Mouse (Mus musculus) ovary, adult 18-20 months (tissue): Measurements from ENCODE around the gene 5830473C10Rik.
"Not testable (repeated sequence)": the region's sequence is repeated elsewhere in the genome, so short reads cannot be mapped to it uniquely, and the experiment has no call there.

Experiments used
- DNase-seq: peaks from one replicate; pipeline ENCODE4 v3.0.0; 2022; ENCODE audit warnings: low spot score, mixed read lengths

5830473C10Rik gene

GRCm38 (mm10) chr5:90594945-90595344 is 34.0 kb downstream of the 5830473C10Rik start:
- DNase-seq = no peak

- DNase-seq = no peak
These were observed 35.2 kb downstream of the 5830473C10Rik start for GRCm38 (mm10) chr5:90596155-90596554.

DNA sequence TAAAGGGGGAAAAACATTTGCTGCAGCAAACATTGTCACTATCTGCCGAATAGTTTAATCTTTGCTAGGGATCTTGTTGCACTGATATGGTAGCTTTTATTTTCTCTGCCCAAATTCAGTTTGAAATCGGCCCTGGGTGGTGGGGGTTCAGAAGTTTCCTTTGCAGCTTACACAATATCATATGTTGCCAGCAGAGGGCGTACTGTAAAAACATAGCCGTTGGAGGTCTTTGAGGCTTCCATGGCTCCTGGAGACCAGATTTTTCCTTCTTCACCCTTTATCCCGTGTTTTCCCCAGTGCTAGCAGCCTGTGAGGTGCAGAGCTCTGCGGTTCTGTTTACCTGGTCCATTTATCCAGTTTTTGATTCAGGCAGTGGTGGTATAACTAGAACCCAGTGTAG is 40.6 kb downstream of the 5830473C10Rik start:
- no peak for DNase-seq

GRCm38 (mm10) chr5:90603407-90603923 is 42.6 kb downstream of the 5830473C10Rik start:
- DNase-seq = no peak

DNA sequence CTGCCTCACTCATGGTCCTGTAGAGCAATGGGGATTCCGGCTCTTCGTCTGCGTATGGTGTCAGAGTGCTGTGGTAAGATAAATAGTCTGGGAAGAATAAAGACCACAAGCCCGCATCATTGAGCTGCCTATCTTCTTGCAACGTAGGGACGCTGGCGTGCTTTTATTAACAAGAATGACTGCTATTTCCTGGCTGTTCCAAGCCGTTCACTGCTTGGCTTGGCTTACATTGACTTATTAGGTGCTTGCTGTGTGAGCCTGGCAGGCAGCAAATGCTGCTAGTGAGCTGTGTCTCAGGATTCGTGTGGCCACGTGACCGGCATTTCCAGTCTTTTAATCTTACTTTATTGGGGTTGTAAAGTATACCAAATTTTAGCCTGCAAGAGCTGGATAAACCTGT is 48.0 kb downstream of the 5830473C10Rik start:
- DNase-seq = no peak

GRCm38 (mm10) chr5:90611388-90611787 is 50.5 kb downstream of the 5830473C10Rik start:
- no peak for DNase-seq

DNA sequence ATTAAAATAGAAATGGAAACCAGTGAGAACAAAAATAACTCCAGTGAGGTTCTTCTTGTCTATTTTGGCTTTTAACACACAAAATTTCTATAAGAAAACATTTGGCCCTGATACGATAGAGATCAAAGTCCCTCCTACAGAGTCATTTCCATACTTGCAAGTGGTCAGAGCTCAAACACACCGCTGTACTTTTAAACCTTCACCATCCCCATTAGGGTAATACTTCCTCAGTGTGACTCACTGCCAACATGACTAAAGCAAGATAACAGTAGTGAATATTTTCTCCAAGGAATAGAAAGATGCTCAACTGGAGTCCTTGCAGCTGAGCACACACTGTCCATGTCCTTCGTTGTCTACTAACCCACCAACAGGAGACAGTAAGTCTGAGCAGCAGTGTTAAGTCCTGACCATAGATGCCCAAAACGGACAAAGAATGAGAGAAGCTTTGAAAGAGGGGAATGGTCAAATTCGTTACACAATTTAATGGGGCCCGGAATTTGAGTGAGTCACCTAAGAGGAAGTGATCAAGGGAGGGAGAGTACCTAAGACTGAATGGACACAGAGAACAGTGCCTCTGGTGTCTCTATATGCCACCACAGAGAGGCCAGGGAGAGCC is 51.2 kb downstream of the 5830473C10Rik start:
- DNase-seq = no peak

GRCm38 (mm10) chr5:90612751-90613150 is 51.8 kb downstream of the 5830473C10Rik start:
- not testable (repeated sequence) for DNase-seq

DNA sequence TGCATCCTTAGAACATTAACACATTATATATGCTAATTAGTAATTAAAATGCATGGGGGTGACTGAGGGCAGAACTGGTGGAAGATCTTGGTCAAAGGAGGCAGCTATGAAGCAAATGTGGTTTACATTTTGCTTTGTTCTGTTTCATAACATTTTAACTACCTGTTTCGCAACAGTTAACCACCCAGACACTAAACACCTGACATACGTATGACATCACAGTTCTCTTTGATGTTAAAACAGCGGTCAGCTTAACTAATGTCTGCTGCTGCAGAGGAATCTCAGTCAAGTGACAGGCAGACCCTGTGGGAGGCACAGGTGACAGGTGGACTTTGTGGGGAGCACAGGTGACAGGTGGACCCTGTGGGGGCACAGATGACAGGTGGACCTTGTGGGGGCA is 57.0 kb downstream of the 5830473C10Rik start:
- no peak for DNase-seq

DNA sequence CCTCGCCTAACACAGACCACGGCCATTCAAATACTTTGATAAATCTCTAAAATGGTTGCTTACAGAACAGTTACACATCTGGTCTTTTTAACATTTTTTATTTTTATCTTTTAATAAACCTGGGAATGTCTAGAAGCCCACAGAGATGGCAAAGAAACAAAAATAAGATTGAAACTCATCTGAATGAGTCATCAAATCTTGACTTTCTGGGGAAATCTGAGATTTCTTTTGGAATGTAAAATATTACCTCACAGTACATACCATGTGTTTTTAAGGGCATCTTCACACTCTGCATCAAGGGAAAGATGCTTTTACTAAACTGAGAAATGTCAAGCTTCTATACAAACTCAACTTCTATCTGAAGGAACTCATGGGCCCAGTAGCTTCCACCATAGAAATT is 60.4 kb downstream of the 5830473C10Rik start:
- no peak for DNase-seq

DNA sequence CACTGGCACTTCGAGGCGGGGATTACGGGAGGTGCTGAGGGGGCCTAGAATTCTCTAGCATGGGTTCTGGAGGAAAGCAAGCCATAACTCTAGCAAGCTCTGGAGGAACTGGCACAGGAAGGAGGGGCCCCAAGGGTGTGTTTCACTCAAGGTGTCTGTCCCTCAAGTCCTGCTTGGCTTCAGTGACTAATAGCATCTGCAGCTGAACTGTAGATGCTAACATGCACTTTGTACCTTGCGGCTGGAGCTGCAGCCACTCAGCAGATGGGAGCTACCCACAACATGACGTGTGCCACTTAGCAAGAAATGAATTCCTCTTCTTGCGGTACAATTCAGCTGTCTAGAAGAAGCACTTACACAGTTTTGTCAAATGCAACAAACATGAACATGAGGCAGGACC is 60.8 kb downstream of the 5830473C10Rik start:
- no peak for DNase-seq

- no peak for DNase-seq
These were observed 62.3 kb downstream of the 5830473C10Rik start for GRCm38 (mm10) chr5:90623209-90623608.

GRCm38 (mm10) chr5:90624708-90625425 is 64.0 kb downstream of the 5830473C10Rik start:
- DNase-seq = no peak

- DNase-seq = no peak
These were observed 66.5 kb downstream of the 5830473C10Rik start for GRCm38 (mm10) chr5:90627423-90627822.

DNA sequence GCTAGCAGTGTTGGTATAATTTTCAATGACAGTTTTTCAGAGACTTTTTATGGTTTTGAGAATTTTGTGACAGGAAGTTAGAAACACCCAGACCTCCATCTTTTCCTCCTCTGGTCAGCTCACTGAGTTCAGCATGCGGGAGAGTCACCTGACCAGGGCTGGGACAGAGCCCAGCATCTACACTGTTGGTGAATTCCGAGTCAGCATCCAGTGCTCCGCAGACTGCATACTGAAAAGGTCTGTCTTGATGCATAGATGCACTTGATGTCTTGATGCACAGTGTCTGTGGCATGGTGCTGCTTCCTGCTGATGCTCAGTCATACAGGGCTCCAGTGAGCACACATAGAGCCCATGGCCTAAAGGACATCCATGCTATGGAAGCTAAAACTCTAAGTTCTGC is 67.1 kb downstream of the 5830473C10Rik start:
- DNase-seq = no peak

- no peak for DNase-seq
These were observed 67.6 kb downstream of the 5830473C10Rik start for GRCm38 (mm10) chr5:90628530-90628929.

DNA sequence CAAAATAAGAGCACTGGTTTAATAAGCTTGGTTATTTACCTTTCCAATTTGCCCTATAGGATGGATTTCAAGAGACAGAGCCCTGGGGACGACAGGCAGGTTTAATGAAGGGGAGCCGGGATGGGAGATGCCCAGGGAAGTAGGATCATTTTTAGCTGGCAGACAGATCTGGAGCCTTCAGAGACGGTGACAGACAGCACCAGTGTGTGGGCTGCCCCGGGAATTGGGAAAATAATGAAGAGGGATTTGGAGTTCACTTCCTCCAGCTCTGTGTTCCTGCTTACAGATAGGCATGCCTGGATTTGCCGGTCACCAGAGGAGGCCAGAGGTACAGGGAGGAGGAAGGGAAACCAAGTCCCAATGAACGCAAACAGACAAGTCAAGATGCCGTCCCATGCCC is 74.0 kb downstream of the 5830473C10Rik start:
- no peak for DNase-seq

GRCm38 (mm10) chr5:90640286-90641217 is 79.6 kb downstream of the 5830473C10Rik start, which contains the start of gene Rassf6:
Rassf6 (minus strand) TSS chr5:90640657.
- peak; percentile 32 for DNase-seq

- no peak for DNase-seq
These were observed 80.3 kb downstream of the 5830473C10Rik start for GRCm38 (mm10) chr5:90641218-90641610.

DNA sequence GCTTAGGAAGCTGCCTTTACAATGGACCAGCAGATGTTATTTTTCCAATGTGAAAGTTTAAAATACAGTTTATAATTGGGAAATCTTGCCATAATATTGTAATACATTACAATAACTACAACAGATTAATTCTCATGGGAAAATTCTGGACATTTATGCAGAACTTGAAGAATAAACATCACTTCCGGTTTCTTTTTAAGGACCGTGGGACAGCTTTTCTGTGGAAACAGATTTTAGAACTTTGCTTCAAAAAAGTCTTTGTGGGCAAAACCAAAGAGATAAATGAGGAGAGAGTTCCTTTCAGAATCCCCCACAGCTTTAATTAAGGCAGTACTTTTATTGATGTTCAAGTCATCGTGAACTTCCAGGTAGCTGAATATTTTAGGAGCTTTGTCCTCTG is 84.7 kb downstream of the 5830473C10Rik start:
- no peak for DNase-seq

GRCm38 (mm10) chr5:90646398-90646797 is 85.5 kb downstream of the 5830473C10Rik start:
- no peak for DNase-seq
